Mouse (Mus musculus) testis, postnatal 14 days (tissue): ENCODE data around the gene Fsd1.

Source experiments
- DNase-seq: peaks from one replicate; pipeline ENCODE4 v3.0.0; 2021; ENCODE audit warnings: low spot score

Fsd1 gene

DNA sequence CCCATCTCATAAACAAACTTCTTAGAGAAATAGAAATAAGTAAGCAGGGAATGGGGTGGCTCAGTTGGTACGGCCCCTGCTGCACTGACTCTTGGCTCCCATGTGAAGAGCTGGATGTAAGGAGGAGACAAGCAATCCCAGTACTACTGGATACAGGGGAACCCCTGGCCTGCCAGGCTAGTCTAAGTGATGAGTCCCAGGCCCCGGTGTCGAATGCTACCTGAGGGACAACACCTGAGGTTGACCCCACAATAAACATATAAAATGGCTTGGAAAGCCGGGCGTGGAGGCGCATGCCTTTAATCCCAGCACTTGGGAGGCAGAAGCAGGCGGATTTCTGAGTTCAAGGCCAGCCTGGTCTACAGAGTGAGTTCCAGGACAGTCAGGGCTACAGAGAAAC lies 45.1 kb downstream of the Fsd1 start:
- DNase-seq = no peak

DNA sequence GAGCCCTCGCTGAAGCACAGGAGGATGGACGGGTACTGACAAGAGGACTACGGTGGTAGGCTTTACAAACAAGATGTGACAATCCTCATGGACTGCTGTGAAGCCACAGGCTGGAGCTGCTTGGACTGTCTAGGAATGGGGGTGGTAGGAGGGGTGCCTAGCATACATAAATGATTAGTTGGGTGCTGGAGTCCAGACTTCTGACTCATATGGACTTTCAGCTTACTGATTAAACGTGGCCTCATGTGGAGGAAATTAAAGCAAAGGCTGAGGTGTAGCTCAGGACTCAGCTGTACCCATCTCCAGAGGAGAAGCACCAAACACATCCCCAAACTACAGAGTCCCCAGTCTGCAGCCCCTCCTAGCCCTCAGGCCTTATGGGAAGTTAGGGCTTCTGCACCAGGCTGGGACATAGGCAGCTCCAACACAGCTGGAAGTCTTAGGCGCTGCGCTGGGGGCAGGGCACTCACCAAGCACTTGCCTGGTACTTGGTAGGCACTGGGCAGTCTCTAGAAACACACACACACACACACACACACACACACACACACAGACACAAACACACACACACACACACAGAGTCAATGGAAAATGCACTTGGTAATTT lies 45.9 kb downstream of the Fsd1 start:
- DNase-seq = no peak

DNA sequence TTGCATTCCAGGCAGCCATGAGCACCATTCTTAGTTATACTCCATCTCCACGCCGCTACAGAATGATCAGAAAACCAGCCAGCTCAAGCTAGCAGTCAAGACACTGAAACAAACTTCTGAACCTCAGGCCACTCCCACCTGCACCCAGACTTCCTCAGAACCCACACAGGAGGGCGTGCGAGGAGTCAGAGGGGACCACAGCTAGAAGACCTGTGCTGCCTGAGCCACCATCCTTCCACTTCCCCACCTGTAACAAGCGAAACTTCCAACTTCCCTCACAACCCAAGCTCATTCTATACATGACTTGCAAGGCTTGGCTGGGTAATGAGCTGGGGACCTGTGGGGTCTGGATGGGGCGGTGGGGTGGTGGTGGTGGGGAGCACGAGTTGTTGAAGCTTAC lies 46.5 kb downstream of the Fsd1 start:
- no peak for DNase-seq

DNA sequence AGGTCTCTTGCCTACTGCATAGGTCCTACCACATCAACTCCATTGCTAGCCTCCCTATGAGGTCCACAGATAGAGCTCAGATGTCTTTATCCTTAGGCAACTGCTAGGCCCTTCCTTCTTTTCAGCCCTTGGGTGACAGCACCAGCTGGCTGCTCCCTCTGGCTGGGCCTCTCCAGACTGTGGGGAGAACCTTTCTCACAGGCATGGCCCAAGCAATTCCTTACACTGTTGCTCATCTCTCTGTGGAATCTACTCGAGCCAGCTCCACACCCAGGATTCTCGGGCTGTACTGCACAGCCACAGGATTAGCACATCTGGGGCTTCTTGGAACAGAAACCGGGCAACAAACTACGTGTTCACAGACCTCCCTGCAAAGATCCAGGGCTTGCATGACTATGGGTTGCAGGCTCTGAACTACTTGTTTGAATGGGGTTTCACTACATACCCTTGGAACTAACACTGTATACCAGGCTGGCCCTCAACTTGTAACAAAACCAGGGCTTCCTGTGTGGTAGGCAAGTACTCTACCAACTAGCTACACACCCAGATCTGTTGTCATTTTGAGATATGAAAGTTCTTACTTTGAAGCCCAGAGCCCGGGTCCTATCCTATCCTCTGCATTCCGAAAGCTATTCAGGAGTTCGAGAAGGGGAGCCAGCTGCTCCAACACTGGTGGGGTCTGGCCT lies 47.9 kb downstream of the Fsd1 start:
- DNase-seq = no peak

DNA sequence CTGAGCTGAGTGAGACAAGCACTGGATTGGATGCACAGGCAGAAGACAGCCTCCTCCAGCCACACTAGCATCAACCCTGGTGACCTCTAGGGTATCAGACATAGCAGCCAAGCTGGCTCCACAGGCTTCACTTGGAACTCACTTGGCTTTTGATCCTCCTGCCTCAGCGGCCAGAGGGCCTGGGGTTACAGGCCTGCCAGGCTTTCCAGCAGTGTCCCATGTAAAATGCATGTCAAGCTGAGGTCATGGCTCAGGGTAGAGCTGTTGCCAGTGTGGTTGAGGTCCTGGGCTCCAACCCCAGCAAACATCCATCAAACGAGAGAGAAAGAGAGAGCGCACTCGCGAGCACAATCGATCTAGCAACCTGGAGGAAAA lies 48.4 kb downstream of the Fsd1 start:
- DNase-seq = no peak

DNA sequence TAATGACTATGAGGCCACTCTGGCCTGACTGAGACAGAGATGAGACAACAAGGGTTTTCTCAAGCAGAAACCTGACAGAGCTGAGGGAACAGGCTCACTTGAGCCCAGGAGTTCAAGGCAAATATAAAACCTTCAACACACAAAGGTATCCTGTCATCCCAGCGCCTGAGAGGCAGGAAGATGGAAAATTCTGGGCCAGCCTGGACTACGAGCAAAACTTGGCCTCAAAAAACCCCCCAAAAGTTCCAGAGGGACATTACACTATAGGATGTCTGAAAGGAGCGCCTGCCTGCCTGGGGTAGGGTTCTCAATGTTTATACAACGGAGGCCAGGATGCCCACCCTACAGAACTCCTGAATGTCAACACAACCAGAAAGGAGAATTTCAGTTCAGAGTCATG lies 48.9 kb downstream of the Fsd1 start:
- DNase-seq = no peak

DNA sequence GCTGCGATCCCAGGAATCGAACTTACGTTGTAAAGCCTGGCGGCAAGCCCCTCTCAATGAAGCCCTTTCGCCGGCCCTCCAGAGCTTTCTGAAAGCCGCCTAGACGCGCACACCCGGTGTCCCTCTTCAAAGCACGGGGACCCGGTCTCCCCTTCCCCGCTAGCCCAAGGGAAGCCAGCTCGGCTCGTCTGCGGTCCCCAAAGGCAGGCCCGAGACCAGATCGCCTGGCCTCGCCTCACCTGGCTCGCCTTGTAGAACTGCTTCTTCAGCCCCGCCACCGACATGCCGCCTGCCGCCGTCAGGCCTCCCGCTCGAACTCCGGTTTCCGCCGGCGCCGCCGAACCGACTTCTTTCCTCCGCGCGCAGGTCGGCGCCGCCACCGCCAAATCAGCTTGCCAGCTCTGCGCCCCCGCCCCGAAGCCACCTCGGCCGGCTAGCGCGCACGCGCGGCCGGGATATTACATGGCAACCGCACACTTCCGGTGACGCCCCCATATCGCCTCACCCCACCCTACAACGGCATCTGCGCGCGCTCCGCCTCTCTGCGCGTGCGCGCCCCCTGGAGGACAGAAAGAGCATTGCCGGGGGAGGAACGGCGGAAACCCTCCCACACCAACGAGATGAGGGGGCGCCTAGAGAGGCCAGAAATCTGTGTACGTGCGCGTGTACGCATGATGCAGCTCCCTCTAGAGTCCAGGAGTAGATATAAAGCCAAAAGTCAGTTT lies 50.0 kb downstream of the Fsd1 start, which contains the start of gene Sh3gl1:
Sh3gl1 (minus strand) TSS at position 460 of the 725 bp plus-strand sequence.
- DNase-seq = peak; percentile 99

DNA sequence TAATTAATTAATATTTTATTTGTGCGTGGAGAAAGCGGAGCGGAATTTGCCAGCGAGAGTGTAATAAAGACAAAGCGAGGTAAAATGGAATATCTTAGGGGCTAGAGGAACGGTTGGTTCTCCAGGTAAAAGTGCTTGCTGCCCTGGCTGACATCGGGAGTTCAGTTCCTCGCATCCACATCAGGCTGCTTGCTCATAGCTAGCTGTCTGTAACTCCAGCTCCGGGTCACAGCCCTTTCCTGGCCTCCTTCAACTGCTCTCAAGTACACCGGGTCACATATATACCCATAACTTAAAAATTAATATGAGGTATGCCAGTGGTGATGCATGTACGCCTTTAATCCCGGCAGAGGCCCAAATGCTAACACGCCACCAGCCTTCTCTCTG lies 50.6 kb downstream of the Fsd1 start:
- DNase-seq = peak; percentile 51

DNA sequence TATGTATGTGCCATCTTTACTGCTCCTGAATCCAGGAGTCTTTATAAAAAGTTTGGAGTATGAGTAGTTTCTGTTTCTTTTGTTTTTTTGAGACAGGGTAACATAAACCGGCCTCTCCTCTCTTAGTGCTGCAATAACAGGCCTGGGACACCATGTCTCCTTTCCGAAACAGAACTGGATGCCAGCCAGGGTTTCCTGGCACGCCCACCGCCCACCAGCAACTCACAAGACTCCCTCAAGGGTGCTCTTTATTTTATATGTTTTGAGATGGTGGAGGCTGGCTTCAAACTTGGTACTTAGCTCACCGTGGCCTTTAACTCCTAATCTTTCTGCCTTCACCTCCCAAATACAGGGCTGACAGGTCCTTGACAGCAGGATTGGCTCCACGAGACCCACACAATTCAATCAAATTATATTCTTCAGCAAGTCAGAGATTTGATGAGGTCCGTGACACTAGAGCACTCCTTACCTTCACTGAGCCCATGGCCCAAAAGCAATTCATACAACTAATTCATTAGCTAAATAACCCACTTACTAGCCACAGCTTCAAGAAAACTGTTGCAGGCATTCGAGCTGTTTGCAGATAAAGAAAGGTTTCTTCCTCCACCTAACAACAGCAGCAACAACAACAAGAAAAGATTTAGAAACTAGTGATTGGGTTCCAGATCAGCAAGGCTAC lies 52.4 kb downstream of the Fsd1 start:
- DNase-seq = no peak

DNA sequence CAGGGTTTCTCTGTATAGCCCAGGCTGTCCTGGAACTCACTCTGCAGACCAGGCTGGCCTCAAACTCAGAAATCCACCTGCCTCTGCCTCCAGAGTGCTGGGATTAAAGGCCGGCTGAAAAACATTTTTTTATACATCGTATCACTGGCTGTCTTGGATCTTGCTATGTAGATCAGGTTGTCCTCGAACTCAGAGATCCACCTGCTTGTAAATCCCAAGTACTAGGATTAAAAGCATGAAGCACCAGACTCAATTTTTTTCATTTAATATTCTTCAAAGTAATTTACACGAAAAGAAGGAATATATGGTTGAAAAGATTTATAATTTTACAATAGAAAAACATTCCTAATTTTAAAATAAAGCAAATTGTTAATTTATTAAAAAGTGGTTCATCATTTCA lies 53.0 kb downstream of the Fsd1 start:
- DNase-seq = no peak

DNA sequence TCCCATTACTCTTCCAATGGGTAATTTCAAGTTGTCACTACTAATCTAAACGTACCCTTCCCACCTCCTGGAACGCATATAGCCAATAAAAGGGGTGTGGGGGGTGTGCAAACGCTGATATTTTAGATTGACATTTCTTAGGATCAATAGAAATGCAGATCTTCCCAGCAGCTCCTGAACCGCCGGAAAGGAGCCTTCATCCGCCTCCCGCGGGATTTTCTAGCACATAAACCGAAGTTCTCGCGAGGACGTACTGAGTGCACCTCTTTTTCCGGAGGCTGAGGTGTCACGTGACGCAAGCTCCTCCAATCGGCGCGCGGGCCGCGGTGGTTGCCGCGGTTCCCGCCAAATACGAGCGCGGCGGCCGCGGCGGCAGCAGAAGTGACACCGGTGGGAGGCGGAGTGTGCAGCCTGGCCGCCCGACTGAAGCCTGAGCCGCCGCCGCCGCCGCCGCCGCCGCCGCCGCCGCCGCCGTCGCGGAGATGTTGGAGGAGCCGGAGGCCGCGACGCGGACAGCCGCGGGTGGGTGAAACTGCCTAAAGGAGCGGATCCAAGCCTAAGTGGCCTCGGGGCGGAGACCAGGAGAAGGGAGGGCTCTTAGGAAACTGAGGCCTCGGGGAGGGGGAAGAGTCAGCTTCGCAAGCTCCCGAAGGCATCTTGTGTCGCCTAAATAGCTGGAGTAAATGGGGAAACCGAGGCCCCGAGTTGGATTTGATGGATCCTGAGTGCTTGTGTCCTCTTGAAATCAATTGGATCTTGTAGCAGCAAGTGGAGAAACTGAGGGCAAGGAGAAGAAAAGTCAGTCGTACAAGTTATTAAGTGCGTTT lies 53.9 kb downstream of the Fsd1 start, which contains the start of gene Chaf1a:
Chaf1a (plus strand) TSS at position 410 of the 827 bp plus-strand sequence.
- peak; percentile 98 for DNase-seq

DNA sequence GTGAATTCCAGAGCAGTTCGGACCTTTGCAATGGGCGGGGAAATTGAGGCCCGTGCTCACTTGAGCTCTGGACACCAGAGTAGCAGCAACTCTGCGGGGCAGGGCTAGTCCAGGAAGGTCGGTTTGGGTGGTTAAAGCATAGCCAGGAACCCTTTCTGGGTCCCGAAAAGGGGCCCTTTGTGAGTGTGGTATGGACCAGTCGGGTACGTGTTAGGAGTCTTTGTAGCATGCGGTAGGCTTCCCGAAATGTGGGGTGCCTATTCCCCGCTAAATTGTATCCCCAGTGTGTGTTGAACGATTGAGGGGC lies 54.5 kb downstream of the Fsd1 start:
- no peak for DNase-seq
